Mouse (Mus musculus) embryonic facial prominence, embryonic 14.5 days (tissue): ENCODE measurements around the gene Hmgb1. TPM values are rescaled to one million over a fixed set of nuclear protein-coding genes. Genes with fewer than 3 reads are reported as not detected.

Experiments used
- ATAC-seq: fragments of 200-750 bp; cut with Nextera tagmentation; 2 replicates; pipeline ENCODE4 v1.8.0; 2017; ENCODE audit warnings: low read depth, moderate number of reproducible peaks, moderate TSS enrichment
- DNase-seq: peaks from one replicate; pipeline ENCODE4 v3.0.0-alpha.2; 2015; ENCODE audit warnings: low spot score
- H3K27ac ChIP-seq: fragments of 300-500 bp; sonication (generic); replicated peaks from 2 replicates; pipeline ENCODE4 v1.5.1; 2014; ENCODE audit warnings: low read depth, mild to moderate bottlenecking, low read length, moderate library complexity
- H3K27me3 ChIP-seq: fragments of 300-500 bp; sonication (generic); replicated peaks from 2 replicates; pipeline ENCODE4 v1.6.1; 2014; ENCODE audit warnings: low read length; ENCODE audit not compliant: control insufficient read depth, insufficient read depth
- H3K36me3 ChIP-seq: fragments of 300-500 bp; sonication (generic); 2 replicates; pipeline ENCODE4 v1.6.1; 2014; ENCODE audit warnings: low read length, mixed read lengths; ENCODE audit not compliant: control insufficient read depth, insufficient read depth
- H3K4me1 ChIP-seq: fragments of 300-500 bp; sonication (generic); 2 replicates; pipeline ENCODE4 v1.6.1; 2014; ENCODE audit warnings: antibody characterized with exemption, low read length; ENCODE audit not compliant: control insufficient read depth, insufficient read depth
- H3K4me2 ChIP-seq: fragments of 300-500 bp; sonication (generic); 2 replicates; pipeline ENCODE4 v1.6.1; 2014; ENCODE audit warnings: low read depth, mild to moderate bottlenecking, low read length, moderate library complexity, mixed read lengths
- H3K4me3 ChIP-seq: fragments of 300-500 bp; sonication (generic); 2 replicates; pipeline ENCODE4 v1.5.1; 2014; ENCODE audit warnings: low read depth, mild to moderate bottlenecking, low read length
- H3K9ac ChIP-seq: fragments of 300-500 bp; sonication (generic); 2 replicates; pipeline ENCODE4 v1.6.1; 2014; ENCODE audit warnings: low read depth, mild to moderate bottlenecking, low read length, moderate library complexity, mixed read lengths
- H3K9me3 ChIP-seq: fragments of 300-500 bp; sonication (generic); 2 replicates; pipeline ENCODE4 v1.6.1; 2016; ENCODE audit warnings: low read length; ENCODE audit not compliant: control insufficient read depth
- WGBS: fragments of 180-500 bp; shearing (Covaris S2); extraction: QIAGEN DNeasy Blood & Tissue Kit; methylation state at CpG from one replicate; pipeline ENCODE4 v1.1.7; 2014; 5-methylcytosine and 5-hydroxymethylcytosine counted together
- polyA plus RNA-seq: library from polyadenylated mRNA; unstranded; fragments of >200 nt; fragmentation: Nextera tagmentation; extraction: Ambion mirVana; gene quantifications from 2 replicates; pipeline ENCODE4 v1.2.1, GENCODE M21; 2014

Hmgb1 gene
- polyA plus RNA-seq, 1 experiment from 2014 or later = 1,171 TPM

DNA sequence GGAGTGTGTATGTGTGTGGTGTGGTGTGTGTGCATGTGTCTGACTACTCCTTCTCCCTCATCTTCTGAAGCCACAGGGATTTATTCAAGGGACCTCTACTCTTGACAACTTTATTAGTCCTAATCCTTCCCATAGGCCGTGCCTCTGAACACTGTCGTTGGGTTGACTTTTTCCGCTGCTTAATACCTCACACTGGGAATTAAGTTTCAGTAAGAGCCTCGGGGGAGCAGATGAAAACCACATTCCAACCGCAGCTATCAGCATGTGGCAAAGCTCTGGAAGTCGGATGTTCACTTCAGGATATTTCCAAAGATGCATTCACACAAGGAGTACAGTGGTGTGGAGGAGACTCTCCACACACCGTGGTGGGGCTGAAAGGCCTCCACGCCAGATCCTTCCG, 69.7 kb downstream of the Hmgb1 start:
- no peaks in the 10 kb centered on the region for H3K9me3 ChIP-seq
- peak; percentile 53 for ATAC-seq
- H3K4me2 ChIP-seq = no peak overlapping the region
- no peak overlapping the region for H3K4me3 ChIP-seq
- H3K27me3 ChIP-seq = no peaks in the 10 kb centered on the region
- no peak overlapping the region for H3K9ac ChIP-seq
- no peak overlapping the region for H3K27ac ChIP-seq
- no peaks in the 10 kb centered on the region for H3K36me3 ChIP-seq
- H3K4me1 ChIP-seq = peaks cover 6% of the 10 kb centered on the region; the same call in 1 of the 2 replicates
- 36% methylated on average over 9 of the region's 9 CpGs for WGBS
- peak; percentile 64 for DNase-seq

DNA sequence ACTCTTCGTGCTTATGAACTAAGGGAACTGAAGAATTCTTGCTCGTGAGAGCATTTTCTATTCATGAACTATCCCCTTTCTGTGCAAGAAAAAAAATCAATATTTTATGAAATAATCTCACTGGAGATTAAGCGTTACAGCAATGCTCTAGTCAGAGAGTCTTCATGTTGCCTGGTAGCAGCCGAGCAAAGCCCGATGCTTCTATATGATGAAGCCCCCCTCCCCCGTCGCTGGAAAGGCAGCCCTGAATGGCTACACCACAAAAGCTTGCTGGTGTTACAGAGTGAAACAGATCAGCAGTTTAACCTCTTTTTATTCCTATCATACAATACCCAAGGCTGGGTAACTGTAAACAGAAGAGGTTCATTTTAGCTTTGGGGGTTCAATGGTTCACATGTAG, 70.3 kb downstream of the Hmgb1 start:
- Histone ChIP-seq H3K9ac (no peak overlapping the region), H3K9me3 (no peaks in the 10 kb centered on the region), H3K27me3 (no peaks in the 10 kb centered on the region), H3K36me3 (no peaks in the 10 kb centered on the region), H3K4me2 (no peak overlapping the region), H3K4me1 (peaks cover 6% of the 10 kb centered on the region; the same call in 1 of the 2 replicates), H3K4me3 (no peak overlapping the region), H3K27ac (no peak overlapping the region)
- WGBS = 63% methylated on average over 7 of the region's 7 CpGs
- ATAC-seq (no peak), DNase-seq (no peak)

DNA sequence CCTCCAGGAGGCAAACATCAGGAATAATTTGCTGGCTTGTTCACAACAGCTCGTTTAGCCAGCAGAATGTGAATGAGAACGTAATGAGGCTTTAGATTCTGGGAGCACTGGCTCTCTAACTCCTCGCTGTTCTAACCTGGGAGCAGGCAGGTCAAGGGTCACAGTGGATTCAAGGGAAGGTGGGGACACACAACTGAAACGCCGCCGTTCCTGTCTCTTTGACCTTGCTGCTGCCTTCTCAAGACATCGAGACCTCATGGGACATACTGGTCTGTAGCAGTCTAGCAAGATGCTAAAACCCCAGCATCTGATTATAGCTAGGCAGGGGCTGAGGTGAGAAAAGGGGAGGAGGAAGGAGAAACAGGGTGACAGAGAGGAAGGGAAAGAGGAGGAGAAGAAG, 70.8 kb downstream of the Hmgb1 start:
- H3K27ac ChIP-seq = no peak overlapping the region
- WGBS = 63% methylated on average over 7 of the region's 7 CpGs
- peaks cover 6% of the 10 kb centered on the region; the same call in 1 of the 2 replicates for H3K4me1 ChIP-seq

DNA sequence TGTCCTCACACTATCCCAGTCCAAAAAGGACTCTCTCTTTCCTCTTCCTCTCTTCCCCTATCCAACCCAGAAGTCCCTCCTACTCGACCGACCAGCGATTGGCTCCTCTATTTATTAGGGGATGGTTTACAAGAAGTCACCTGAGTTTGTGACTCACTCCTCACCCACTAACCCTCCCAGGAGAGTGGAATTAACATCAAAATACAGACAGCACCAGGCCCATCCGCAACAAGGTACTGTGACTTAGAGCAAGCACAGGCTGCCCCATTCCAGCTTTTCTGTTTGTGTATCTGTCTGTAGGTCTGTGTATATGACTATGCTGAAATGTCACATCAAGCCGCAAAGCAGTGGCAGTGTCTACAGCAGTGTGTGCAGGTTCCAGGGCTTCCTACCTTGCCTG, 71.7 kb downstream of the Hmgb1 start:
- H3K27me3 ChIP-seq = no peaks in the 10 kb centered on the region
- H3K27ac ChIP-seq = no peak overlapping the region
- H3K4me3 ChIP-seq = no peak overlapping the region
- ATAC-seq = no peak
- no peak overlapping the region for H3K4me2 ChIP-seq
- H3K9me3 ChIP-seq = no peaks in the 10 kb centered on the region
- DNase-seq = no peak
- no peak overlapping the region for H3K9ac ChIP-seq
- 80% methylated on average over 5 of the region's 5 CpGs for WGBS
- no peaks in the 10 kb centered on the region for H3K36me3 ChIP-seq
- H3K4me1 ChIP-seq = no peaks in the 10 kb centered on the region

More for the DNA sequence above, 70.8 kb downstream of the Hmgb1 start:
- Histone ChIP-seq H3K9ac (no peak overlapping the region), H3K9me3 (no peaks in the 10 kb centered on the region), H3K4me3 (no peak overlapping the region), H3K4me2 (no peak overlapping the region), H3K27me3 (no peaks in the 10 kb centered on the region), H3K36me3 (no peaks in the 10 kb centered on the region)
- ATAC-seq (no peak), DNase-seq (no peak)

DNA sequence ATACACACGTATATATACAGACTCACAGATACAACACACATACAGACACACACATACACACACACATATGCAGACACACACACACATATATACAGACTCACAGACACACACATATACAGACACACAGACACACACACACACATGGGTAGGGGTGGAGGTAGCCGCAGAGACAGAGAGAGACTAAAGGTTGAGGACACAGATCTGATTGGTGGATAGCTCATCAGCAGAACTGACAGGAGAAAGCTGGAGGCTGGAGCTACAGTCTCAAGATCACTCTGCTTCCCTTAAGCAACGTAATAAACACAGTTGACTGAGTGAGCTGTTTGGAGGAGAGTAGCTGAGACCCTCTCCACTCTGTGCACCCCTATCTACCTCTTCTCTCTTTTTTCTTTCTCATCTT, 75.1 kb downstream of the Hmgb1 start:
- H3K4me3 ChIP-seq = no peak overlapping the region

DNA sequence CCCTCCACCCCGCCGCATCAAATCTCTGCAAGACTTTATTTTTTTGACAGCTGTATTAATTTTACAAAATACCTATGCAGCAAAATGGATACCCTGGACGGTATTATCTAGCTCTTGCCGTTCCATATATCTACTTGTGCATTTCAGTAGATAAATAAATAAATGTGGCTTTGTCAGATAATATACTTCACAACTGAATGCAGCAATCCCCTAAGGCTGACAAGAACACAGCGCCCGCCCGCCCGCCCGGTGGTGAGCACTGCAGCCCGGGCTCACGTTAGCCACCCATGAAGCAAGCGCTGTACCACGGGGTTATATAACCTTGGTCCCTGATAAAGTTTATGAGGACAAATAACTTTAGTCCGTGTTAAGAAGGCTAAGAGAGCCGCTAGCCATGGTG, 76.1 kb downstream of the Hmgb1 start:
- no peaks in the 10 kb centered on the region for H3K9me3 ChIP-seq
- no peak for DNase-seq
- no peaks in the 10 kb centered on the region for H3K36me3 ChIP-seq
- H3K4me2 ChIP-seq = no peak overlapping the region
- H3K27ac ChIP-seq = no peak overlapping the region
- H3K4me1 ChIP-seq = no peaks in the 10 kb centered on the region
- H3K9ac ChIP-seq = no peak overlapping the region
- H3K4me3 ChIP-seq = no peak overlapping the region
- no peak for ATAC-seq
- no peaks in the 10 kb centered on the region for H3K27me3 ChIP-seq
- 85% methylated on average over 15 of the region's 15 CpGs for WGBS

More for the DNA sequence above, 75.1 kb downstream of the Hmgb1 start:
- ATAC-seq (no peak), DNase-seq (no peak)
- H3K9me3 ChIP-seq = no peaks in the 10 kb centered on the region
- H3K36me3 ChIP-seq = no peaks in the 10 kb centered on the region
- WGBS = 87% methylated on average over 3 of the region's 3 CpGs
- H3K4me1 ChIP-seq = no peaks in the 10 kb centered on the region
- no peak overlapping the region for H3K27ac ChIP-seq
- no peaks in the 10 kb centered on the region for H3K27me3 ChIP-seq
- no peak overlapping the region for H3K9ac ChIP-seq
- H3K4me2 ChIP-seq = no peak overlapping the region

DNA sequence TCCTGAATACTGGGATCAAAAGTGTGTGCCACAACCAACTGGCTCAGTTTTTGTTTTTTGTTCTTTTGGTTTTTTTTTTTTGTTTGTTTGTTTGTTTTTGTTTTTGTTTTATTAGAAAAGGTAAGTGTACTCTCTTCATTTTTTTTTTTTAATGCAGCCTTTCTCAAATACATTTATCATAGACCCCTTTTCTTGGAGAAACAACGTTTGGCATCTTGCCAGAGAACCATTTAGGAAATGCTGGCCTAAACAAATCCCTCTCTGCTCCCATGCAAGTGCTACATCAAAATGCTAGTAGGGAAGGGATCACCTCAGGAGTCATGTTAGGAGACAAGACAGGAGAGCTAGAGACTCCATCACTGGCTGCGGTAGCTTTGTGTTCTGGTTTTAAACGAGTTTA, 76.7 kb downstream of the Hmgb1 start:
- ATAC-seq (no peak), DNase-seq (no peak)
- Histone ChIP-seq H3K27me3 (no peaks in the 10 kb centered on the region), H3K27ac (no peak overlapping the region), H3K4me2 (no peak overlapping the region), H3K9ac (no peak overlapping the region), H3K4me3 (no peak overlapping the region), H3K4me1 (no peaks in the 10 kb centered on the region), H3K36me3 (no peaks in the 10 kb centered on the region), H3K9me3 (no peaks in the 10 kb centered on the region)
- WGBS = 65% methylated on average over 3 of the region's 3 CpGs

DNA sequence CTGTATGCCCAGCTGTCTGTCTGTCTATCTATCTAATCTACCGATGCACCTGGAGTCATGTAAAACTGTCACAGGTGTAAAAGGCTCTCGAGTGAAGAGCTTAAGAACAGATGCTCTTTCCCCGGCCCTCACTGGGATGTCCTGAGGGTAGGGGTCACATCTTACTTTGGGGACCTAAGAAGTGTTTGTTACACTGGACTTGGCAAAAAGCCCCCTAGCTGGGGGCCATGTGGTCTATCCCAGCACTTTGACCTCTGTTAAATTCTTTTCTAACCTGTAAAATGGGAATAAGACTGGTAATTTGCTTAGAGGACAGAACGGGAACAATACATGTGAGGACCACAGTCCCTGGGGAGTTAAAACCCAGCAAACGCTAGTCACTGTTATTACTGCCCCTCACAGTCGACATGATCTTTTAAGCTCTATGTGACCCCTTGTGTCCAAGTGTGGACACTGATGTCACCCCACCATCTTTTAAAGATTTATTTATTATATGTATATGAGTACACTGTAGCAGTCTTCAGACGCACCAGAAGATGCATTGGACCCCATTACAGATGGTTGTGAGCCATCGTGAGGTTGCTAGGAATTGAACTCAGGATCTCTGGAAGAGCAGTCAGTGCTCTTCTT, 80.1 kb downstream of the Hmgb1 start:
- Histone ChIP-seq H3K4me3 (no peak overlapping the region), H3K36me3 (no peaks in the 10 kb centered on the region), H3K4me2 (no peak overlapping the region), H3K9ac (no peak overlapping the region), H3K4me1 (no peaks in the 10 kb centered on the region), H3K27ac (no peak overlapping the region), H3K27me3 (no peaks in the 10 kb centered on the region), H3K9me3 (peaks cover 3% of the 10 kb centered on the region; the same call in 1 of the 2 replicates)
- no peak for DNase-seq
- ATAC-seq = no peak
- WGBS = 76% methylated on average over 8 of the region's 8 CpGs

DNA sequence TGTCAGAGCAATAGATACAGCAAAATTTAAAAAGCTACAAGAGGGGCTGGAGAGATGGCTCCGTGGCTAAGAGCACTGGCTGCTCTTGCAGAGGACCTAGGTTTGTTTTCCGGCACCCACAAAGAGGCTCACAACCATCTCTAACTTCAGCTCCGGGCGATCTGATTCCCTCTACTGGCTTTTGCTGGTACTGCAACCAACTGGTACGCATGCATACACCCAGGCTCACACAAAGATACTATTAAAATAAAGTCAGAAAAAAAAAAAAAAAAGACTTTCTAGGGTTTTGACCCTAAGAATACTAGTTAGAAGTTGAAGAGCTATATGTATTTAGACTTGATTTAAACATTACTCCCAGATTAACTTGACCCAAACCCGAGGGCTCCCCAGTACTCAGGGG, 82.4 kb downstream of the Hmgb1 start:
- 80% methylated on average over 6 of the region's 6 CpGs for WGBS
- DNase-seq (no peak), ATAC-seq (no peak)
- no peaks in the 10 kb centered on the region for H3K4me1 ChIP-seq
- H3K9ac ChIP-seq = no peak overlapping the region
- no peak overlapping the region for H3K4me3 ChIP-seq
- H3K36me3 ChIP-seq = no peaks in the 10 kb centered on the region
- H3K27ac ChIP-seq = no peak overlapping the region
- H3K27me3 ChIP-seq = no peaks in the 10 kb centered on the region
- H3K4me2 ChIP-seq = no peak overlapping the region
- peaks cover 3% of the 10 kb centered on the region; the same call in 1 of the 2 replicates for H3K9me3 ChIP-seq
